Mouse (Mus musculus) embryonic facial prominence, embryonic 10.5 days (tissue): ENCODE data around the gene Neurod4. TPM values are rescaled to one million over a fixed set of nuclear protein-coding genes. Genes with fewer than 3 reads are reported as not detected.

Source experiments
- DNase-seq: peaks from one replicate; pipeline ENCODE4 v3.0.0-alpha.2; 2017; ENCODE audit warnings: low spot score
- H3K27ac ChIP-seq: fragments of 300-500 bp; sonication (generic); replicated peaks from 2 replicates; pipeline ENCODE4 v1.5.1; 2016; ENCODE audit warnings: mild to moderate bottlenecking
- H3K27me3 ChIP-seq: fragments of 300-500 bp; sonication (generic); replicated peaks from 2 replicates; pipeline ENCODE4 v1.6.1; 2016; ENCODE audit warnings: low read depth, mild to moderate bottlenecking; ENCODE audit not compliant: poor library complexity, severe bottlenecking
- H3K36me3 ChIP-seq: fragments of 300-500 bp; sonication (generic); replicated peaks from 2 replicates; pipeline ENCODE4 v1.6.1; 2016; ENCODE audit warnings: mild to moderate bottlenecking, moderate library complexity
- H3K4me1 ChIP-seq: fragments of 300-500 bp; sonication (generic); 2 replicates; pipeline ENCODE4 v1.6.1; 2016
- H3K4me3 ChIP-seq: fragments of 300-500 bp; sonication (generic); 2 replicates; pipeline ENCODE4 v1.5.1; 2016; ENCODE audit warnings: mild to moderate bottlenecking, moderate library complexity
- H3K9me3 ChIP-seq: fragments of 300-500 bp; sonication (generic); 2 replicates; pipeline ENCODE4 v1.6.1; 2016; ENCODE audit warnings: mild to moderate bottlenecking
- WGBS: fragments of 180-500 bp; shearing (Covaris S2); methylation state at CpG from one replicate; pipeline ENCODE4 v1.1.7; 2016; 5-methylcytosine and 5-hydroxymethylcytosine counted together
- polyA plus RNA-seq: library from polyadenylated mRNA; unstranded; fragments of >200 nt; fragmentation: Nextera tagmentation; extraction: Ambion mirVana; gene quantifications from 2 replicates; pipeline ENCODE4 v1.2.1, GENCODE M21; 2016

Neurod4 gene
- polyA plus RNA-seq, 1 experiment from 2014 or later = 5.9 TPM

- DNase-seq = no peak
- Histone ChIP-seq H3K27ac (no peak overlapping the region), H3K4me1 (peaks cover 5% of the 10 kb centered on the region; the same call in 1 of the 2 replicates), H3K36me3 (no peaks in the 10 kb centered on the region), H3K9me3 (no peaks in the 10 kb centered on the region), H3K27me3 (no peaks in the 10 kb centered on the region), H3K4me3 (no peak overlapping the region)
- 17% methylated on average over 3 of the region's 3 CpGs for WGBS
Measured at GRCm38 (mm10) chr10:130293741-130294408, 13.8 kb upstream of the Neurod4 start.

GRCm38 (mm10) chr10:130288007-130288406 is 8.0 kb upstream of the Neurod4 start:
- Histone ChIP-seq H3K27me3 (no peaks in the 10 kb centered on the region), H3K36me3 (no peaks in the 10 kb centered on the region), H3K4me1 (no peaks in the 10 kb centered on the region), H3K27ac (no peak overlapping the region), H3K9me3 (no peaks in the 10 kb centered on the region), H3K4me3 (no peak overlapping the region)
- DNase-seq = no peak
- WGBS = 49% methylated on average over 3 of the region's 3 CpGs

GRCm38 (mm10) chr10:130287201-130287600 is 7.2 kb upstream of the Neurod4 start:
- Histone ChIP-seq H3K9me3 (no peaks in the 10 kb centered on the region), H3K27me3 (no peaks in the 10 kb centered on the region), H3K36me3 (no peaks in the 10 kb centered on the region), H3K4me1 (peaks cover 2% of the 10 kb centered on the region; the same call in 1 of the 2 replicates), H3K27ac (no peak overlapping the region), H3K4me3 (no peak overlapping the region)
- 69% methylated on average over 1 of the region's 1 CpGs for WGBS
- DNase-seq = no peak

- Histone ChIP-seq H3K27me3 (no peaks in the 10 kb centered on the region), H3K9me3 (no peaks in the 10 kb centered on the region), H3K27ac (no peak overlapping the region), H3K4me3 (no peak overlapping the region), H3K4me1 (peaks cover 12% of the 10 kb centered on the region; the same call in 1 of the 2 replicates), H3K36me3 (no peaks in the 10 kb centered on the region)
- 15% methylated on average over 1 of the region's 1 CpGs for WGBS
- peak; percentile 15 for DNase-seq
Measured at GRCm38 (mm10) chr10:130281982-130282449, 2.0 kb upstream of the Neurod4 start.

- WGBS = 72% methylated on average over 2 of the region's 2 CpGs
- Histone ChIP-seq H3K4me3 (no peak overlapping the region), H3K4me1 (peaks cover 6% of the 10 kb centered on the region; the same call in 1 of the 2 replicates), H3K36me3 (no peaks in the 10 kb centered on the region), H3K27ac (no peak overlapping the region), H3K9me3 (no peaks in the 10 kb centered on the region), H3K27me3 (no peaks in the 10 kb centered on the region)
- no peak for DNase-seq
Measured at GRCm38 (mm10) chr10:130276496-130276895, 3.5 kb downstream of the Neurod4 start.

- Histone ChIP-seq H3K27ac (no peak overlapping the region), H3K4me3 (no peak overlapping the region), H3K4me1 (peaks cover 6% of the 10 kb centered on the region; the same call in 1 of the 2 replicates), H3K36me3 (no peaks in the 10 kb centered on the region), H3K9me3 (no peaks in the 10 kb centered on the region), H3K27me3 (no peaks in the 10 kb centered on the region)
- WGBS = 63% methylated on average over 2 of the region's 2 CpGs
- no peak for DNase-seq
Measured at GRCm38 (mm10) chr10:130275759-130276158, 4.3 kb downstream of the Neurod4 start.

GRCm38 (mm10) chr10:130263203-130263602 is 16.8 kb downstream of the Neurod4 start:
- H3K27ac ChIP-seq = no peak overlapping the region

GRCm38 (mm10) chr10:130259483-130259882 is 20.6 kb downstream of the Neurod4 start:
- DNase-seq = peak; percentile 9
- Histone ChIP-seq H3K27ac (no peak overlapping the region), H3K4me1 (no peaks in the 10 kb centered on the region), H3K27me3 (no peaks in the 10 kb centered on the region), H3K4me3 (no peak overlapping the region), H3K9me3 (no peaks in the 10 kb centered on the region), H3K36me3 (no peaks in the 10 kb centered on the region)
- WGBS = 77% methylated on average over 1 of the region's 1 CpGs

More at GRCm38 (mm10) chr10:130263203-130263602, 16.8 kb downstream of the Neurod4 start:
- whole genome bisulfite sequencing = 64% methylated on average over 4 of the region's 4 CpGs
- H3K4me1 ChIP-seq = no peaks in the 10 kb centered on the region
- H3K27me3 ChIP-seq = no peaks in the 10 kb centered on the region
- DNase-seq = no peak
- H3K4me3 ChIP-seq = no peak overlapping the region
- H3K9me3 ChIP-seq = no peaks in the 10 kb centered on the region
- no peaks in the 10 kb centered on the region for H3K36me3 ChIP-seq

GRCm38 (mm10) chr10:130244271-130244670 is 35.8 kb downstream of the Neurod4 start:
- peak; percentile 11 for DNase-seq
- H3K27me3 ChIP-seq = no peaks in the 10 kb centered on the region
- H3K4me1 ChIP-seq = no peaks in the 10 kb centered on the region
- H3K27ac ChIP-seq = no peak overlapping the region
- no peaks in the 10 kb centered on the region for H3K36me3 ChIP-seq
- WGBS = 11% methylated on average over 2 of the region's 2 CpGs
- H3K4me3 ChIP-seq = no peak overlapping the region
- H3K9me3 ChIP-seq = no peaks in the 10 kb centered on the region

GRCm38 (mm10) chr10:130238318-130239209 is 41.5 kb downstream of the Neurod4 start:
- no peak overlapping the region for H3K27ac ChIP-seq
- H3K4me3 ChIP-seq = no peak overlapping the region
- no peak for DNase-seq
- no peaks in the 10 kb centered on the region for H3K9me3 ChIP-seq
- H3K27me3 ChIP-seq = no peaks in the 10 kb centered on the region
- no peaks in the 10 kb centered on the region for H3K36me3 ChIP-seq
- H3K4me1 ChIP-seq = no peaks in the 10 kb centered on the region
- WGBS = 70% methylated on average over 2 of the region's 2 CpGs

- no peak for DNase-seq
- Histone ChIP-seq H3K4me3 (no peak overlapping the region), H3K9me3 (no peaks in the 10 kb centered on the region), H3K27me3 (no peaks in the 10 kb centered on the region), H3K36me3 (no peaks in the 10 kb centered on the region), H3K4me1 (no peaks in the 10 kb centered on the region), H3K27ac (no peak overlapping the region)
- WGBS = 43% methylated on average over 1 of the region's 1 CpGs
Measured at GRCm38 (mm10) chr10:130234576-130234975, 45.5 kb downstream of the Neurod4 start.

- Histone ChIP-seq H3K27ac (no peak overlapping the region), H3K27me3 (no peaks in the 10 kb centered on the region), H3K4me1 (no peaks in the 10 kb centered on the region), H3K36me3 (no peaks in the 10 kb centered on the region), H3K9me3 (no peaks in the 10 kb centered on the region), H3K4me3 (no peak overlapping the region)
- DNase-seq = no peak
- 71% methylated on average over 1 of the region's 1 CpGs for WGBS
Measured at GRCm38 (mm10) chr10:130232117-130232516, 47.9 kb downstream of the Neurod4 start.
